Mouse (Mus musculus) hindbrain, embryonic 15.5 days (tissue): ENCODE data around the gene 2310033P09Rik. TPM values are rescaled to one million over a fixed set of nuclear protein-coding genes. Genes with fewer than 3 reads are reported as not detected.

Experiments
- ATAC-seq: fragments of 200-750 bp; cut with Nextera tagmentation; 2 replicates; pipeline ENCODE4 v1.8.0; 2017; ENCODE audit warnings: low read depth, moderate number of reproducible peaks, moderate TSS enrichment; ENCODE audit not compliant: low FRiP score
- H3K27ac ChIP-seq: fragments of 300-500 bp; sonication (generic); replicated peaks from 2 replicates; pipeline ENCODE4 v1.5.1; 2015; ENCODE audit warnings: mild to moderate bottlenecking, inconsistent platforms
- H3K27me3 ChIP-seq: fragments of 300-500 bp; sonication (generic); 2 replicates; pipeline ENCODE4 v1.6.1; 2015; ENCODE audit warnings: control low read depth, inconsistent platforms
- H3K36me3 ChIP-seq: fragments of 300-500 bp; sonication (generic); 2 replicates; pipeline ENCODE4 v1.6.1; 2015; ENCODE audit warnings: control low read depth, inconsistent platforms
- H3K4me1 ChIP-seq: fragments of 300-500 bp; sonication (generic); replicated peaks from 2 replicates; pipeline ENCODE4 v1.6.1; 2015; ENCODE audit warnings: control low read depth, inconsistent platforms
- H3K4me2 ChIP-seq: fragments of 300-500 bp; sonication (generic); 2 replicates; pipeline ENCODE4 v1.6.1; 2015; ENCODE audit warnings: moderate library complexity, mild to moderate bottlenecking, inconsistent platforms
- H3K4me3 ChIP-seq: fragments of 300-500 bp; sonication (generic); 2 replicates; pipeline ENCODE4 v1.5.1; 2015; ENCODE audit warnings: mild to moderate bottlenecking, inconsistent platforms
- H3K9ac ChIP-seq: fragments of 300-500 bp; sonication (generic); 2 replicates; pipeline ENCODE4 v1.6.1; 2015; ENCODE audit warnings: inconsistent platforms
- H3K9me3 ChIP-seq: fragments of 300-500 bp; sonication (generic); 2 replicates; pipeline ENCODE4 v1.6.1; 2016; ENCODE audit warnings: control low read depth, inconsistent platforms
- WGBS: fragments of 180-500 bp; shearing (Covaris S2); methylation state at CpG from one replicate; pipeline ENCODE4 v1.1.7; 2015; 5-methylcytosine and 5-hydroxymethylcytosine counted together
- polyA plus RNA-seq: library from polyadenylated mRNA; unstranded; fragments of >200 nt; fragmentation: Nextera tagmentation; extraction: Ambion mirVana; gene quantifications from 2 replicates; pipeline ENCODE4 v1.2.1, GENCODE M21; 2015

The 2310033P09Rik gene
- polyA plus RNA-seq, 1 experiment from 2014 or later = 28.6 TPM

DNA sequence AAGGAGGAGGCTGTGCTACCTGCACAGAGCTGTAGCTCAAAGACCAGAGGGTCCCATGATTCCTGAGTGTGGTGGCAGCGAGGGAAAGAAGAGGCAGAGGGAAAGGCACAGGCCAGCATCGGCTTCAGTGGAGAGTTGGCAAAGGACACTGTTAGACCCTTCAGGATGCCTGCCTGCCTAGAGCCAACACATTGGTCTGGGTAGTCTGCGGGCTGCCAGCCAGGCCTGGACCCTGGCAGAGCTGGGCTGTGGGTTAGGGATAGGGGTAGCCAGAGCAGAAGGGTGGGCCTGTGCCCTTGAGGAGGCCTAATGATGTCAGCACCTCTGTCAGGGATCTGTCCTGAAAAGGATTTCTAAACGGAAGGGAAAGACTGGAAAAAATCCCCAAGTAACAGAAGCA is 31.7 kb downstream of the 2310033P09Rik start:
- H3K4me3 ChIP-seq = no peak overlapping the region
- no peaks in the 10 kb centered on the region for H3K9me3 ChIP-seq
- peaks cover 10% of the 10 kb centered on the region for H3K4me1 ChIP-seq
- no peak overlapping the region for H3K9ac ChIP-seq
- no peaks in the 10 kb centered on the region for H3K27me3 ChIP-seq
- no peak overlapping the region for H3K4me2 ChIP-seq
- H3K36me3 ChIP-seq = no peaks in the 10 kb centered on the region
- no peak for ATAC-seq
- 67% methylated on average over 4 of the region's 4 CpGs for WGBS
- H3K27ac ChIP-seq = no peak overlapping the region

- no peak overlapping the region for H3K4me2 ChIP-seq
- H3K27ac ChIP-seq = no peak overlapping the region
- no peak for ATAC-seq
- 59% methylated on average over 3 of the region's 3 CpGs for WGBS
- H3K9ac ChIP-seq = no peak overlapping the region
- no peaks in the 10 kb centered on the region for H3K36me3 ChIP-seq
- H3K4me1 ChIP-seq = peaks cover 10% of the 10 kb centered on the region
- H3K4me3 ChIP-seq = no peak overlapping the region
- no peaks in the 10 kb centered on the region for H3K9me3 ChIP-seq
- H3K27me3 ChIP-seq = no peaks in the 10 kb centered on the region
Measured at GRCm38 (mm10) chr11:59241841-59242240, 33.7 kb downstream of the 2310033P09Rik start.

- Histone ChIP-seq H3K4me2 (no peak overlapping the region), H3K4me1 (peaks cover 4% of the 10 kb centered on the region), H3K4me3 (no peak overlapping the region), H3K9me3 (no peaks in the 10 kb centered on the region), H3K27me3 (no peaks in the 10 kb centered on the region), H3K36me3 (no peaks in the 10 kb centered on the region), H3K27ac (no peak overlapping the region), H3K9ac (no peak overlapping the region)
- no peak for ATAC-seq
- 46% methylated on average over 6 of the region's 6 CpGs for WGBS
Measured at GRCm38 (mm10) chr11:59243856-59244255, 35.7 kb downstream of the 2310033P09Rik start.

GRCm38 (mm10) chr11:59248101-59248500 is 40.0 kb downstream of the 2310033P09Rik start:
- no peak overlapping the region for H3K4me3 ChIP-seq
- WGBS = 71% methylated on average over 10 of the region's 10 CpGs
- ATAC-seq = no peak
- no peak overlapping the region for H3K4me2 ChIP-seq
- H3K4me1 ChIP-seq = no peaks in the 10 kb centered on the region
- H3K27ac ChIP-seq = no peak overlapping the region
- H3K27me3 ChIP-seq = no peaks in the 10 kb centered on the region
- no peaks in the 10 kb centered on the region for H3K9me3 ChIP-seq
- H3K36me3 ChIP-seq = no peaks in the 10 kb centered on the region
- no peak overlapping the region for H3K9ac ChIP-seq

- H3K36me3 ChIP-seq = no peaks in the 10 kb centered on the region
- no peak for ATAC-seq
- 93% methylated on average over 7 of the region's 7 CpGs for WGBS
- no peak overlapping the region for H3K4me3 ChIP-seq
- no peak overlapping the region for H3K4me2 ChIP-seq
- peaks cover 13% of the 10 kb centered on the region for H3K4me1 ChIP-seq
- H3K27ac ChIP-seq = no peak overlapping the region
- no peaks in the 10 kb centered on the region for H3K9me3 ChIP-seq
- peaks cover 9% of the 10 kb centered on the region; the same call in 1 of the 2 replicates for H3K27me3 ChIP-seq
- no peak overlapping the region for H3K9ac ChIP-seq
Measured at GRCm38 (mm10) chr11:59259647-59260046, 51.5 kb downstream of the 2310033P09Rik start.

Other genes starting within 250 kb of the 2310033P09Rik start
- 19.3 and 20.7 TPM in 2 replicates for gene Trim11, start 230.2 kb upstream of the 2310033P09Rik start, polyA plus RNA-seq
- gene Obscn, start 71.9 kb upstream of the 2310033P09Rik start, polyA plus RNA-seq = 0.34 and 0.45 TPM in 2 replicates
- gene Iba57, start 44.6 kb upstream of the 2310033P09Rik start, polyA plus RNA-seq = 7.1 and 7.5 TPM in 2 replicates
- 0.30 and 0.39 TPM in 2 replicates for gene Gjc2, start 25.1 kb upstream of the 2310033P09Rik start, polyA plus RNA-seq
- 245 and 247 TPM in 2 replicates for gene Guk1, start 16.1 kb upstream of the 2310033P09Rik start, polyA plus RNA-seq
- 93.3 and 103 TPM in 2 replicates for gene Mrpl55, start 5.8 kb upstream of the 2310033P09Rik start, polyA plus RNA-seq
- 620 and 653 TPM in 2 replicates for gene Arf1, start 19.9 kb downstream of the 2310033P09Rik start, polyA plus RNA-seq
- 0.94 and 1.5 TPM in 2 replicates for gene Wnt3a, start 82.4 kb downstream of the 2310033P09Rik start, polyA plus RNA-seq
- 3.5 and 4.1 TPM in 2 replicates for gene Wnt9a, start 98.6 kb downstream of the 2310033P09Rik start, polyA plus RNA-seq
- not detected in 2 replicates for gene Prss38, start 167.3 kb downstream of the 2310033P09Rik start, polyA plus RNA-seq
- gene Jmjd4, start 241.7 kb downstream of the 2310033P09Rik start, polyA plus RNA-seq = 18.2 and 18.8 TPM in 2 replicates
- gene Snap47, start 242.9 kb downstream of the 2310033P09Rik start, polyA plus RNA-seq = 534 and 558 TPM in 2 replicates